Mouse (Mus musculus) C2C12 (cell line): ENCODE results near the gene Zfp36l2.
"Not testable (repeated sequence)": the region's sequence is repeated elsewhere in the genome, so short reads cannot be mapped to it uniquely, and the experiment has no call there.

Experiments used
- CTCF ChIP-seq: IDR thresholded peaks from one replicate; pipeline ENCODE4 v1.5.1; 2011; ENCODE audit not compliant: control insufficient read depth, insufficient read depth, insufficient read length
- FOSL1 ChIP-seq: IDR thresholded peaks from one replicate; pipeline ENCODE4 v1.8.0; 2011; ENCODE audit warnings: mild to moderate bottlenecking, low read length; ENCODE audit not compliant: poor library complexity, insufficient read depth, severe bottlenecking
- MYOD1 ChIP-seq: IDR thresholded peaks from one replicate; pipeline ENCODE4 v1.6.1; 2011; ENCODE audit warnings: low read depth; ENCODE audit not compliant: control insufficient read depth, insufficient read length

DNA sequence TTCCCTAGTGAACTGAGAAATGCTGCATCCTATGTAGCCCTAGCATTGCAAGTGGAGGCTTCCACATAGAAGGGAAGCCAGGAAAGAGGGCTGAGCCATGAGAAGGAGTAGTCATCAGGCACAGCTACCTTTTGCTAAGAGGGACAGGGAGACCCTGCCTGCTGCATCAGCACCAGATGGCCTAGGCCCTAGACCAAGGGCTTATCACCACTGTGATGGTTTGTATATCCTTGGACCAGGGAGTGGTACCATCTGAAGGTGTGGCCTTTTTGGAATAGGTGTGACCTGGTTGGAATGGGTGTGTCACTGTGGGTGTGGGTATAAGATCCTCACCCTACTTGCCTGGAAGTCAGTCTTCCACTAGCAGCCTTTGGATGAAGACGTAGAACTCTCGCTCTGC lies 31.1 kb upstream of the Zfp36l2 start:
- TF ChIP-seq FOSL1, MYOD1, CTCF: not testable (repeated sequence)
